Mouse (Mus musculus): ENCODE results near the gene Ankrd11. TPM values are rescaled to one million over a fixed set of nuclear protein-coding genes. Genes with fewer than 3 reads are reported as not detected.

Gene Ankrd11
- 53.5 and 55.0 TPM in 2 replicates for polyA plus RNA-seq (2014; fragmentation: Nextera tagmentation; extraction: Ambion mirVana)

- DNase-seq (ENCODE audit: low spot score) = peak; percentile 100
- H3K27me3 ChIP-seq (replicated peaks; ENCODE audit: control insufficient read depth, insufficient read depth, low read length) = no peaks in the 10 kb centered on the region
- H3K27ac ChIP-seq (replicated peaks; ENCODE audit: low read depth, low read length) = peak within 1 kb of the TSS; percentile 98
- WGBS = 0% methylated on average over 55 of the region's 91 CpGs
- 0 out of 2 replicates have a peak, but pooled peaks cover 5% of the 10 kb centered on the region for H3K36me3 ChIP-seq (ENCODE audit: control insufficient read depth, insufficient read depth, low read length)
- H3K4me2 ChIP-seq (ENCODE audit: low read depth, low read length) = peak within 1 kb of the TSS; percentile 78
- H3K4me3 ChIP-seq (ENCODE audit: low read depth, low read length) = peak within 1 kb of the TSS; percentile 99
- H3K9ac ChIP-seq (ENCODE audit: low read depth, low read length) = peak within 1 kb of the TSS; percentile 99
- H3K4me1 ChIP-seq (ENCODE audit: control insufficient read depth, insufficient read depth, low read length) = peaks cover 20% of the 10 kb centered on the region
- ATAC-seq (ENCODE audit: low read depth) = peak; percentile 98
- H3K9me3 ChIP-seq (ENCODE audit: control insufficient read depth, low read length) = no peaks in the 10 kb centered on the region
Observed at GRCm38 (mm10) chr8:123042158-123042973, at the start of gene Ankrd11. Gene Ankrd11, minus strand, starts transcription at chr8:123042277.

DNA sequence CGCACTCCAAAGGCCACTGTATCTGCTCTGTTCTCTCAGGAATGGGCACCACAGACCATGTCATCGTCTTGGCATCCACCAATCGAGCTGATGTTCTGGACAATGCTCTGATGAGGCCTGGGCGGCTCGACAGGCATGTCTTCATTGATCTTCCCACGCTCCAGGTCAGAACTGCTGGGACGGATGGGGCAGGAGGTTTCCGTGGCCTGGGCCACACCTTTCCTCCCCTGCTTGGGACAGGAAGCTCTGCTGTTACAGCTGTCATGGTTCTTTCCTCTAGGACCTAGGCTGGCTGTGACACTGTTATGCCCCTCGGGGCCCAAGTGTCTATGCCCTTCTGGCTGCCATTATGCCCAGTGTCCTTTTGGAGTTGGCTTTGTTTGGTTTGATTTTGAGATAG lies 45.2 kb upstream of the Ankrd11 start:
- ATAC-seq (ENCODE audit: low read depth) (no peak), DNase-seq (ENCODE audit: low spot score) (no peak)
- 88% methylated on average over 9 of the region's 9 CpGs for WGBS
- Histone ChIP-seq H3K27me3 (replicated peaks; ENCODE audit: control insufficient read depth, insufficient read depth, low read length) (no peaks in the 10 kb centered on the region), H3K9ac (ENCODE audit: low read depth, low read length) (no peak overlapping the region), H3K4me1 (ENCODE audit: control insufficient read depth, insufficient read depth, low read length) (no peaks in the 10 kb centered on the region), H3K9me3 (ENCODE audit: control insufficient read depth, low read length) (no peaks in the 10 kb centered on the region), H3K27ac (replicated peaks; ENCODE audit: low read depth, low read length) (no peak overlapping the region), H3K4me2 (ENCODE audit: low read depth, low read length) (no peak overlapping the region), H3K36me3 (ENCODE audit: control insufficient read depth, insufficient read depth, low read length) (peaks cover 98% of the 10 kb centered on the region), H3K4me3 (ENCODE audit: low read depth, low read length) (no peak overlapping the region)

- H3K36me3 ChIP-seq (ENCODE audit: control insufficient read depth, insufficient read depth, low read length) = peaks cover 95% of the 10 kb centered on the region
- no peak overlapping the region for H3K4me3 ChIP-seq (ENCODE audit: low read depth, low read length)
- no peak overlapping the region for H3K9ac ChIP-seq (ENCODE audit: low read depth, low read length)
- no peaks in the 10 kb centered on the region for H3K4me1 ChIP-seq (ENCODE audit: control insufficient read depth, insufficient read depth, low read length)
- DNase-seq (ENCODE audit: low spot score) (no peak), ATAC-seq (ENCODE audit: low read depth) (no peak)
- no peak overlapping the region for H3K4me2 ChIP-seq (ENCODE audit: low read depth, low read length)
- H3K9me3 ChIP-seq (ENCODE audit: control insufficient read depth, low read length) = no peaks in the 10 kb centered on the region
- H3K27me3 ChIP-seq (replicated peaks; ENCODE audit: control insufficient read depth, insufficient read depth, low read length) = no peaks in the 10 kb centered on the region
- H3K27ac ChIP-seq (replicated peaks; ENCODE audit: low read depth, low read length) = no peak overlapping the region
- 89% methylated on average over 12 of the region's 12 CpGs for WGBS
Observed at GRCm38 (mm10) chr8:123083610-123084009, 41.5 kb upstream of the Ankrd11 start.

DNA sequence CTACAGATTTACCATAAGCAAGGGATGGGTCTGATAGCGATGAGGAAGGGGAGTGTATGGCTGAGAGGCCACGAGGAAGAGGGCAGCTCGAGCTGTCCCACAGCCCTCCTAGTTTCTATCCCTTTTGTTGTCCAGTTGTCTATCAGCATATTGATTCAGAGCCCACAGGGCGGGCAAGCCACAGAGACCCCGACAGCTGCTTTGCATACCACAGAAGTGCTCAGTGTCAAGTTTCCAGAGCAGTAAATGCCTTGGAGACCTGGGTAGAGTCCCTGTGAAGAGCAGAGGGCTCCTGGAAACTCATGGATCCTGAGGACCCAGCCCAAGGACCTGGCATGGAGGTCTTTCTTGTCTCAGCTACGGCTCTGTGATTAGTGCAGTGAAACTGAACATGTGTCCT lies 40.9 kb upstream of the Ankrd11 start:
- Histone ChIP-seq H3K36me3 (ENCODE audit: control insufficient read depth, insufficient read depth, low read length) (peaks cover 94% of the 10 kb centered on the region), H3K4me2 (ENCODE audit: low read depth, low read length) (no peak overlapping the region), H3K27me3 (replicated peaks; ENCODE audit: control insufficient read depth, insufficient read depth, low read length) (no peaks in the 10 kb centered on the region), H3K4me3 (ENCODE audit: low read depth, low read length) (no peak overlapping the region), H3K27ac (replicated peaks; ENCODE audit: low read depth, low read length) (no peak overlapping the region), H3K4me1 (ENCODE audit: control insufficient read depth, insufficient read depth, low read length) (no peaks in the 10 kb centered on the region), H3K9me3 (ENCODE audit: control insufficient read depth, low read length) (no peaks in the 10 kb centered on the region), H3K9ac (ENCODE audit: low read depth, low read length) (no peak overlapping the region)
- ATAC-seq (ENCODE audit: low read depth) = no peak; the same call in 1 of the 2 replicates
- WGBS = 80% methylated on average over 6 of the region's 6 CpGs
- DNase-seq (ENCODE audit: low spot score) = no peak

- Histone ChIP-seq H3K36me3 (ENCODE audit: control insufficient read depth, insufficient read depth, low read length) (peaks cover 93% of the 10 kb centered on the region), H3K4me2 (ENCODE audit: low read depth, low read length) (no peak overlapping the region), H3K9ac (ENCODE audit: low read depth, low read length) (no peak overlapping the region), H3K27me3 (replicated peaks; ENCODE audit: control insufficient read depth, insufficient read depth, low read length) (no peaks in the 10 kb centered on the region), H3K4me1 (ENCODE audit: control insufficient read depth, insufficient read depth, low read length) (no peaks in the 10 kb centered on the region), H3K9me3 (ENCODE audit: control insufficient read depth, low read length) (no peaks in the 10 kb centered on the region), H3K27ac (replicated peaks; ENCODE audit: low read depth, low read length) (no peak overlapping the region), H3K4me3 (ENCODE audit: low read depth, low read length) (no peak overlapping the region)
- DNase-seq (ENCODE audit: low spot score) (no peak), ATAC-seq (ENCODE audit: low read depth) (no peak)
- WGBS = 90% methylated on average over 6 of the region's 6 CpGs
Observed at GRCm38 (mm10) chr8:123077213-123077612, 35.1 kb upstream of the Ankrd11 start.

- H3K9ac ChIP-seq (ENCODE audit: low read depth, low read length) = no peak overlapping the region
- DNase-seq (ENCODE audit: low spot score) (peak; percentile 45), ATAC-seq (ENCODE audit: low read depth) (no peak)
- H3K27ac ChIP-seq (replicated peaks; ENCODE audit: low read depth, low read length) = no peak overlapping the region
- peaks cover 65% of the 10 kb centered on the region for H3K36me3 ChIP-seq (ENCODE audit: control insufficient read depth, insufficient read depth, low read length)
- H3K4me1 ChIP-seq (ENCODE audit: control insufficient read depth, insufficient read depth, low read length) = peaks cover 7% of the 10 kb centered on the region
- H3K4me2 ChIP-seq (ENCODE audit: low read depth, low read length) = no peak overlapping the region
- 68% methylated on average over 4 of the region's 4 CpGs for WGBS
- H3K9me3 ChIP-seq (ENCODE audit: control insufficient read depth, low read length) = no peaks in the 10 kb centered on the region
- H3K4me3 ChIP-seq (ENCODE audit: low read depth, low read length) = no peak overlapping the region
- H3K27me3 ChIP-seq (replicated peaks; ENCODE audit: control insufficient read depth, insufficient read depth, low read length) = no peaks in the 10 kb centered on the region
Observed at GRCm38 (mm10) chr8:123071176-123071575, 29.1 kb upstream of the Ankrd11 start.

DNA sequence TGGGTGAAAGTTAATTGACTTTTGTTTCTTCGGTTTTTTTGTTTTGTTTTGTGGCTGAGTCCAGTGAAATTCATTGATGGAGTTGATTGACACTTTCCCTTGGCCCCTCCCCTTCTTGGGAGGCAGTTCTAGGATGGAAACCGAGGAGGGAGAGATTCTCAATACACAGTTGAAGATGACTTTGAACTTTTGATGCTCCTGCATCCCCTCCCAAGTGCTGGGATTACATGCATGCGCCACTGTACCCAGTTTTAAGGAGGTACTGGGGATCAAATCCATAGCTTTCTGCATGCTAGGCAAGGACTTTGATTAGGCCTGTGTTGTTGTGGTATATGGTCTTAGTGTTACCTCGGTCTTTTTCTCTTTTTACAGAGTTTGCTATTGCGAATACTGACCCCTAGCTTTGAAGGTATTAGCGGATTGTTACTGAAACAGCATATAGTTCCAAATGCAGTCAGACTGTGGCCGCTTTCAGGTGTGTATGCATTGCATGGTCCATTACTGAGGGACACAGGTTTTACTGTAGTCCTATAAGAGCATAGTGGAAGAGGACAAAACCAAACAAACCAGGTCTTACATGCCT lies 24.1 kb upstream of the Ankrd11 start:
- Histone ChIP-seq H3K27ac (replicated peaks; ENCODE audit: low read depth, low read length) (peak overlapping the region; percentile 86), H3K9ac (ENCODE audit: low read depth, low read length) (peak overlapping the region; percentile 93), H3K9me3 (ENCODE audit: control insufficient read depth, low read length) (no peaks in the 10 kb centered on the region), H3K4me1 (ENCODE audit: control insufficient read depth, insufficient read depth, low read length) (peaks cover 8% of the 10 kb centered on the region), H3K36me3 (ENCODE audit: control insufficient read depth, insufficient read depth, low read length) (peaks cover 23% of the 10 kb centered on the region; the same call in 1 of the 2 replicates), H3K27me3 (replicated peaks; ENCODE audit: control insufficient read depth, insufficient read depth, low read length) (no peaks in the 10 kb centered on the region), H3K4me3 (ENCODE audit: low read depth, low read length) (peak overlapping the region; percentile 92), H3K4me2 (ENCODE audit: low read depth, low read length) (peak overlapping the region; percentile 80)
- ATAC-seq (ENCODE audit: low read depth) (no peak), DNase-seq (ENCODE audit: low spot score) (no peak)
- 31% methylated on average over 7 of the region's 7 CpGs for WGBS

GRCm38 (mm10) chr8:123065214-123066100 lies 23.4 kb upstream of the Ankrd11 start:
- Histone ChIP-seq H3K36me3 (ENCODE audit: control insufficient read depth, insufficient read depth, low read length) (peaks cover 20% of the 10 kb centered on the region; the same call in 1 of the 2 replicates), H3K4me3 (ENCODE audit: low read depth, low read length) (peak overlapping the region; percentile 92), H3K4me1 (ENCODE audit: control insufficient read depth, insufficient read depth, low read length) (peaks cover 8% of the 10 kb centered on the region), H3K9ac (ENCODE audit: low read depth, low read length) (peak overlapping the region; percentile 93), H3K4me2 (ENCODE audit: low read depth, low read length) (peak overlapping the region; percentile 80), H3K27ac (replicated peaks; ENCODE audit: low read depth, low read length) (peak overlapping the region; percentile 86), H3K9me3 (ENCODE audit: control insufficient read depth, low read length) (no peaks in the 10 kb centered on the region), H3K27me3 (replicated peaks; ENCODE audit: control insufficient read depth, insufficient read depth, low read length) (no peaks in the 10 kb centered on the region)
- under 1% methylated on average over 53 of the region's 84 CpGs for WGBS
- peak; percentile 98 for DNase-seq (ENCODE audit: low spot score)
- ATAC-seq (ENCODE audit: low read depth) = peak; percentile 99

Data from embryonic facial prominence, embryonic 14.5 days (tissue).